Mouse (Mus musculus): Measurements from ENCODE around the gene Ssc5d. TPM values are rescaled to one million over a fixed set of nuclear protein-coding genes. Genes with fewer than 3 reads are reported as not detected.

Ssc5d gene
- polyA plus RNA-seq, 1 experiment: not detected

DNA sequence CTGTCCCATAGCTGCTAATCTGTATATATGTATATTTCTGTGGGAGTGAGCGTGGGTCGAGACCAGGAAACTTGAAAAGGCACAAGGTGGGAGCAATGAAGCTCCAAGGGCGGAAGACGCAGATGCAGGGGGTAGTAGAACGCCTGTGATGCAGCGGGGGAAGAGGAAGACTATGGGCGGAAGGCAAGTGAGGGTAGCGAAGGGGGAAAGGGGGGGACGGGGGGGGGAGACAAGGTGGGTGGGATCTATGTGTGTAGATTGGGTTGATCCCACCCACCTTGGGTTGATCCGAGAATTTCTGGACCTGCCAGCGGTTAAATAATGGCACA, 25.1 kb upstream of the Ssc5d start:
- no peak for TF ChIP-seq POLR2A (IDR thresholded peaks at IDR 0.05; ENCODE audit: borderline replicate concordance, low read depth, low read length)
- Histone ChIP-seq H3K4me3 (ENCODE audit: insufficient read depth, low read length) (no peak overlapping the region), H3K27ac (ENCODE audit: insufficient read depth, low read depth, low read length) (no peak overlapping the region), H3K4me1 (ENCODE audit: control insufficient read depth, insufficient read depth, low read length) (no peaks in the 10 kb centered on the region)

DNA sequence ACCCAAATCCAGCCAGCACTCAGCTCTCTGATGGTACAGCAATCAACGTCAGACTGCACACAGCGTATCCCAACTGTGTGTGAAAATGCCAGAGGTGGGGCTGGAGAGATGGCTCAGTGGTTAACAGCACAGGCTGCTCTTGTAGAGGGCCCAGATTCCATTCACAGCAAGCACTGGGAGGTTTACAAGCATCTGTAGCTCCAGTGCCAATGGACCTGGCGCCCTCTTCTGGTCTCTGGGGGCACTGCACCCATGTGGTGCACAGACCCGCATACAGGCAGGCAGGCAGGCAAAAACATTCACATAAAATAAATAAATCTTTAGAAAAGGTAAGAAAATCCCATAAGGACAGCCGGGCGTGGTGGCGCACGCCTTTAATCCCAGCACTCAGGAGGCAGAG, 24.4 kb upstream of the Ssc5d start:
- TF ChIP-seq CTCF (IDR thresholded peaks at IDR 0.05; ENCODE audit: low read depth, low read length) (peak; percentile 43; the same call in 1 of the 2 replicates), POLR2A (IDR thresholded peaks at IDR 0.05; ENCODE audit: borderline replicate concordance, low read depth, low read length) (no peak)
- Histone ChIP-seq H3K27ac (ENCODE audit: insufficient read depth, low read depth, low read length) (no peak overlapping the region), H3K4me1 (ENCODE audit: control insufficient read depth, insufficient read depth, low read length) (no peaks in the 10 kb centered on the region), H3K4me3 (ENCODE audit: insufficient read depth, low read length) (no peak overlapping the region)

DNA sequence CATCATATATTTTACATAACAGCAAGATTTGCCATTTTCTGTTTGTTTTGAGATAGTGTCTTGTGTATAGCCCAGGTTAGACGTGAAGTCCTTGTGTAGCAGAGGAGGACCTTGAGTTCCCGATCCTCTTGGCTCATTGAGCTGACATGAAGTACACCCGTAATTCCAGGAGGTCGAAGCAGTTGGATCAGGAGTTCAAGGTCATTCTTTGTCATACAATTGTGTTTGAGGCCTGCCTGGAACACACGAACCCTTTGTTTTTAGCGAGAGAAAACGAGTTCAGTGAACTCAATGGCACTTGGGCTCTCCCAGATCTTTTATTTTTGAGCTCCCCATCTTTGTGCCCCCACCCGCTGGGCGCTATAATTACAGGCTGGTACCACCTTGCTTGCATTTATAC, 23.2 kb upstream of the Ssc5d start:
- Histone ChIP-seq H3K4me3 (ENCODE audit: insufficient read depth, low read length) (no peak overlapping the region), H3K27ac (ENCODE audit: insufficient read depth, low read depth, low read length) (no peak overlapping the region), H3K4me1 (ENCODE audit: control insufficient read depth, insufficient read depth, low read length) (no peaks in the 10 kb centered on the region)
- no peak for TF ChIP-seq CTCF (IDR thresholded peaks at IDR 0.05; ENCODE audit: low read depth, low read length)
- TF ChIP-seq POLR2A (IDR thresholded peaks at IDR 0.05; ENCODE audit: borderline replicate concordance, low read depth, low read length): no peak

DNA sequence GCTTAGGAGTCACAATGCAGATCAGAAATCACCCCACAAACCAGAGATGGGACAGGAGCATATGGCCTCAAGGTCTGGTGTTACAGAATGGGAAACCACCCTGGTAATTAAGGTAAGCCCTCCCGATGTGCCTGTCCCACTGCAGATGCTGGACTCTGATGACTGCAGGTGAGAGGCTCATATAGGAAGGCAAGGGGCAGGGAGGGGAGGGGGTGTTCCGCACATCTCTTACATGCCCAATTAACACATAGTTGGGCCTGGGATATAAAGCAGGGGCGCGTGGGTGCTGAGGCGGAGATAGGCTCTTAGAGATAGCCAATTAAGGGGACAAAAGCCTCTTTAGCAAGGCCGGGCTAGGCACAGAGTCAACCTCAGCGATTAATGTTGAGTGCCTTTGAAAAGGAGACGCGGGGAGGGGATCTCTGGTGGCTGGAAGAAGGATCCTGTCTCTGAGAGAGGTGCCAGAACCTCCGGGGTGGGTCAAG, 19.1 kb upstream of the Ssc5d start, which contains the start of gene Gm36210:
Gene Gm36210 (minus strand): TSS at position 51 of the 485 bp plus-strand sequence.
- no peak within 1 kb of the TSS for H3K4me3 ChIP-seq (ENCODE audit: insufficient read depth, low read length)
- H3K4me1 ChIP-seq (ENCODE audit: control insufficient read depth, insufficient read depth, low read length): no peaks in the 10 kb centered on the region
- H3K27ac ChIP-seq (ENCODE audit: insufficient read depth, low read depth, low read length): no peak within 1 kb of the TSS
- TF ChIP-seq POLR2A (IDR thresholded peaks at IDR 0.05; ENCODE audit: borderline replicate concordance, low read depth, low read length) (no peak), CTCF (IDR thresholded peaks at IDR 0.05; ENCODE audit: low read depth, low read length) (no peak)

DNA sequence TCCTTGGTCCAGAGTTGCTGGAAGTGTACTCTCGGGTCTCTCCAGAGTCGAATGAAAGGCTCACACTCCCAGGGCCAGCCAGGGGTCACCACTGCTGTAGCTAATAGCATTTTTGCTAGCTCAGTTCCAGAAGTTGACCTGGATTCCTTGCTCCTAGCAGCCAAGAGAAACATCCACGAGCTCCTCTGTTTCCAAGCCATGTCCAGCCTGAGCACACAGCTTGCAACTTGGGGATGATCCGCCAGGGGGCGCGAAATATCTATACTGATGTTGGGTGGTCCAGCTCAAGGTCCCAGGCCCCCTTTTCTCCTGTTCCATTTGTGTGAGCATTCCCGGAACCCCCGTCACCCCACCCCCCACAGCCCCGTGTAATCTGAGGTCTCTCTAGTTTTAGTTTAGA, 14.0 kb upstream of the Ssc5d start:
- H3K27ac ChIP-seq (ENCODE audit: insufficient read depth, low read depth, low read length): no peak overlapping the region
- TF ChIP-seq CTCF (IDR thresholded peaks at IDR 0.05; ENCODE audit: low read depth, low read length) (peak; percentile 64), POLR2A (IDR thresholded peaks at IDR 0.05; ENCODE audit: borderline replicate concordance, low read depth, low read length) (no peak)
- H3K4me1 ChIP-seq (ENCODE audit: control insufficient read depth, insufficient read depth, low read length): peaks cover 8% of the 10 kb centered on the region
- H3K4me3 ChIP-seq (ENCODE audit: insufficient read depth, low read length): no peak overlapping the region

DNA sequence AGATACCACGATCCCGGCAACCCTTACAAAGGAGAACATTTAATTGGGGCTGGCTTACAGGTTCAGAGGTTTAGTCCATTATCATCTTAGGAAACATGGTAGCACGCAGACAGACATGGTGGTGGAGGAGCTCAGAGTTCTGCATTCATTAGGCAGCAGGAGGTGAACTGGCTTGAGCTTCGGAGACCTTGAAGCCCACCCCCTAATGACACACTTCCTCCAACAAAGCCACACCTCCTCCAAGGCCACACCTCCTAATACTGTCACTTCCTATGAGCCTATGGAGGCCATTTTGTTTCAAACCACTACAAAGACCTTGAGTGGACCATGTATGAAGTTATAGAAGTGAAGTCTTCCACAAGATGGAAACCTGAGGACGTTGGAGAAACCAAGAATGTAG, 13.3 kb upstream of the Ssc5d start:
- Histone ChIP-seq H3K27ac (ENCODE audit: insufficient read depth, low read depth, low read length) (no peak overlapping the region), H3K4me3 (ENCODE audit: insufficient read depth, low read length) (no peak overlapping the region), H3K4me1 (ENCODE audit: control insufficient read depth, insufficient read depth, low read length) (peaks cover 10% of the 10 kb centered on the region)
- TF ChIP-seq POLR2A (IDR thresholded peaks at IDR 0.05; ENCODE audit: borderline replicate concordance, low read depth, low read length): no peak
- no peak for TF ChIP-seq CTCF (IDR thresholded peaks at IDR 0.05; ENCODE audit: low read depth, low read length)

DNA sequence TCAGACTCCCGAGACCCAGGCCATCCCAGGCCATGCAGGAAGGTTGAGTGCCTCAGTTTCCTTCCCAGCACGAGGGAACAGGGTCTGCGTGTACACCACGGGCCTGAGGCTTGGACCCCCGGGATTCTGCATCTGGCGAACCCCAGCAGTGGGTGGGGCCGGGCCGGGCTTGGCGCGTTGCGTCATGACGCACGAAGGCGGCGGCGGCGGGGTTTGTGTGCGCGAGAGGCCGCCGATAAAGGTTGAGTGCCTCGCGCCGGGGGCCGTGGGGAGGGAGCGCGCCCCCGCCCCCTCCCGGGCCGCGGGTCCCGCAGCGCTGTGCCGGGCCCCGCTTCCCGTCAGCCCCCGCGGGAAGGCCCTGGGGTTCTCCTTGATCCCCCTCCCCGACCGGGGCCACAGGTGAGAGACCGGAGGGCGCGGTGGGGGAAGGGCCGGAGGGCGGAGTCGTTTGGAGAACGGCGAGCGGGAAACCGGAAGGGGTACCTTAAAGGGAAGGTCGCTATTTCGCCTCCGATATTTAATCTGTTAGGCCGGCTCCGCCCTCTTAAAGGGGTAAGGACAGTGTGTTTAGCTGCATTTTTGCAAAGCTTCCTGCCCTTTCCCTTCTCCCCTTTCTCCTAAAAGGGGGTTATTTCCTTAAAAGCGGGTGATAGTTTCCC, 10.4 kb upstream of the Ssc5d start, which contains the start of gene Zfp628:
Gene Zfp628 (plus strand): TSS at position 211 of the 659 bp plus-strand sequence.
- TF ChIP-seq CTCF (IDR thresholded peaks at IDR 0.05; ENCODE audit: low read depth, low read length) (no peak), POLR2A (IDR thresholded peaks at IDR 0.05; ENCODE audit: borderline replicate concordance, low read depth, low read length) (peak; percentile 61; the same call in 1 of the 2 replicates)
- H3K4me3 ChIP-seq (ENCODE audit: insufficient read depth, low read length): peak within 1 kb of the TSS; percentile 98
- H3K27ac ChIP-seq (ENCODE audit: insufficient read depth, low read depth, low read length): peak within 1 kb of the TSS; percentile 75
- H3K4me1 ChIP-seq (ENCODE audit: control insufficient read depth, insufficient read depth, low read length): peaks cover 10% of the 10 kb centered on the region

DNA sequence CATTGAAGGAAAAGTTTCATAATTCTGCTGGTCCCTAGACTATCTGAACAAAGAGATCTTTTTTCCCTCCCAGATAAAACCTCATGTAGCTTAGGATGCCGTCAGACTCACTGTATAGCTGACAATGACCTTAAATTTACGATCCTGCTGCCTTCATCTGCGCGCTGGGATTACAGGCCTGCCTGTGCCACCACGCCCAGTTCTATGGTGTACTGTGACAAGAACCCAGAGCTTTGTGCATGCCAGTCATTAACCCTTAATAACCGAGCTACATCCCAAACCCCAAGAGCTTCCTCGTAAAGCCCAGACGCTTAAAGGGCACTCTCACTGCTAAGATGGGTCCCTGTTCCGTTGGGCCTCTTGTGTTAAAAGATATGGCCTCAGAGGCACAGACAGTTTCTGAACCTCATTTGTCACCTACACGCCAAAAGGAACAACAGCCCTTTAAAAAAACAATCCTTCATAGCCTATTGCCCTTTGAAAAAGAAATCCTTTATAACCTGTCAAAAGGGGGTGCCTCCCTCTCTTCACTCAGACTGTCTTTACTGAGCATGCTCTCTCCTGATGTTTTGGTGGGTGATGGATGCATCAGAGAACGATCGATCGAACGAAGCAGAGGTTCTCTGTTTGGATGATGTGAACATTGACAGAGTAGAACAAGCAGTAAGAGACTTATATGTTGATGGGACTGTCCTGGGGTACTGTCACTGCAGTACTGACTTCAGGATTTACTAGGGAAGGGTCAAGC, 9.7 kb upstream of the Ssc5d start:
- peaks cover 10% of the 10 kb centered on the region for H3K4me1 ChIP-seq (ENCODE audit: control insufficient read depth, insufficient read depth, low read length)
- H3K4me3 ChIP-seq (ENCODE audit: insufficient read depth, low read length): peak overlapping the region; percentile 98
- TF ChIP-seq CTCF (IDR thresholded peaks at IDR 0.05; ENCODE audit: low read depth, low read length) (no peak), POLR2A (IDR thresholded peaks at IDR 0.05; ENCODE audit: borderline replicate concordance, low read depth, low read length) (no peak)
- peak overlapping the region; percentile 75 for H3K27ac ChIP-seq (ENCODE audit: insufficient read depth, low read depth, low read length)

DNA sequence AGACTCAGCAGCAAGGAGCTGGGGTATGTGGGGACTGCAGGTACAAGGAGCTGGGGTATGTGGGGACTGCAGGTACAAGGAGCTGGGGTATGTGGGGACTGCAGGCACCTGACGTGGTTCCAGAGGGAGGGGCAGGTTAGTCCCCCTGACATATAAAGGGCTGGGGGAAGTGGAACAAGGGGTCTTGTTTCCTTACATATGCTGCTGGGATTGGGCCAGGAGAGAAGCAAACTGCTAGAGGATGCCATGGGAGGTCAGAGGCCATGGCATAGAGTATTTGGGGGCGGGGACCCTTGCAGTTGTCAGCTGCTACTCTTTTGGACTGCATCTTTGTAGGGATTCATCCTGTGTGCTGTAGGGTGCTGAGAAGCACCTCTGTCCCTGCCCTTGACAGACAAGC, 8.1 kb upstream of the Ssc5d start:
- TF ChIP-seq POLR2A (IDR thresholded peaks at IDR 0.05; ENCODE audit: borderline replicate concordance, low read depth, low read length): no peak
- TF ChIP-seq CTCF (IDR thresholded peaks at IDR 0.05; ENCODE audit: low read depth, low read length): no peak
- Histone ChIP-seq H3K4me3 (ENCODE audit: insufficient read depth, low read length) (no peak overlapping the region), H3K27ac (ENCODE audit: insufficient read depth, low read depth, low read length) (no peak overlapping the region), H3K4me1 (ENCODE audit: control insufficient read depth, insufficient read depth, low read length) (peaks cover 18% of the 10 kb centered on the region)

DNA sequence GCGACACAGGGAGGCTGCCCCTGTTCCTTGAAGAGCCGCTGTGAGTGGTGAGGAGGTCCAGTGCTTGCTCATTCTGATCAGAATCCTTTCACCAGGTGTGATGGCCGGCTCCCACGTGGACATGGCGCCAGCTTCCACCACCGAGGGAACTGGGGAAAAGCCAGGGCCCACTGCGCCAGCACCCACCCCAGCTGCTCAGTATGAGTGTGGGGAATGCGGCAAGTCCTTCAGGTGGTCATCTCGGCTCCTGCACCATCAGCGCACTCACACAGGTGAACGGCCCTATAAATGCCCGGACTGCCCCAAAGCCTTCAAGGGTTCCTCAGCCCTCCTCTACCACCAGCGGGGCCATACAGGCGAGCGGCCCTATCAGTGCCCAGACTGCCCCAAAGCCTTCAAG, 6.9 kb upstream of the Ssc5d start:
- TF ChIP-seq CTCF (IDR thresholded peaks at IDR 0.05; ENCODE audit: low read depth, low read length) (no peak), POLR2A (IDR thresholded peaks at IDR 0.05; ENCODE audit: borderline replicate concordance, low read depth, low read length) (no peak)
- peaks cover 20% of the 10 kb centered on the region for H3K4me1 ChIP-seq (ENCODE audit: control insufficient read depth, insufficient read depth, low read length)
- no peak overlapping the region for H3K4me3 ChIP-seq (ENCODE audit: insufficient read depth, low read length)
- no peak overlapping the region for H3K27ac ChIP-seq (ENCODE audit: insufficient read depth, low read depth, low read length)
